Mouse (Mus musculus) forebrain, postnatal 0 days (tissue): ENCODE measurements at regions not wholly inside any gene's neighbourhood (a gene's known extent, or its start where the extent isn't known, plus 50 kb on each side); places are given as distances from the start of the nearest gene placed in this dataset.

Experiments used
- ATAC-seq: fragments of 200-750 bp; cut with Nextera tagmentation; 2 replicates; pipeline ENCODE4 v1.8.0; 2017; ENCODE audit warnings: mild to moderate bottlenecking, moderate library complexity
- DNase-seq: peaks from one replicate; pipeline ENCODE4 v3.0.0-alpha.2; 2015
- H3K27ac ChIP-seq: fragments of 300-500 bp; sonication (generic); 2 replicates; pipeline ENCODE4 v1.5.1; 2014; ENCODE audit warnings: low read depth, mild to moderate bottlenecking, antibody characterized with exemption, low read length, moderate library complexity, mixed read lengths
- H3K27me3 ChIP-seq: fragments of 300-500 bp; sonication (generic); 2 replicates; pipeline ENCODE4 v1.6.1; 2014; ENCODE audit warnings: mild to moderate bottlenecking, low read length, mixed read lengths; ENCODE audit not compliant: insufficient read depth
- H3K36me3 ChIP-seq: fragments of 300-500 bp; sonication (generic); 2 replicates; pipeline ENCODE4 v1.6.1; 2014; ENCODE audit warnings: mild to moderate bottlenecking, moderate library complexity; ENCODE audit not compliant: insufficient read depth
- H3K4me1 ChIP-seq: fragments of 300-500 bp; sonication (generic); 2 replicates; pipeline ENCODE4 v1.6.1; 2014; ENCODE audit warnings: antibody characterized with exemption; ENCODE audit not compliant: insufficient read depth
- H3K4me2 ChIP-seq: fragments of 300-500 bp; sonication (generic); 2 replicates; pipeline ENCODE4 v1.6.1; 2014; ENCODE audit warnings: low read depth, mild to moderate bottlenecking, moderate library complexity
- H3K4me3 ChIP-seq: fragments of 300-500 bp; sonication (generic); 2 replicates; pipeline ENCODE4 v1.5.1; 2014; ENCODE audit warnings: low read depth, low read length, mixed read lengths
- H3K9ac ChIP-seq: fragments of 300-500 bp; sonication (generic); 2 replicates; pipeline ENCODE4 v1.6.1; 2014; ENCODE audit warnings: mild to moderate bottlenecking
- H3K9me3 ChIP-seq: fragments of 300-500 bp; sonication (generic); 2 replicates; pipeline ENCODE4 v1.6.1; 2016; ENCODE audit warnings: low read length
- CTCF ChIP-seq: sonication (generic); IDR thresholded peaks from 2 replicates; pipeline ENCODE4 v1.5.1; 2016; ENCODE audit warnings: antibody characterized with exemption, control low read depth, low read depth
- WGBS: fragments of 180-500 bp; shearing (Covaris S2); extraction: QIAGEN DNeasy Blood & Tissue Kit; methylation state at CpG from one replicate; pipeline ENCODE4 v1.1.7; 2014; 5-methylcytosine and 5-hydroxymethylcytosine counted together

GRCm38 (mm10) chr4:127552456-127553225, 194.7 kb upstream of the Gjb5 start:
- ATAC-seq (peak; percentile 29; the same call in 1 of the 2 replicates), DNase-seq (peak; percentile 34)
- Histone ChIP-seq H3K4me1 (peaks cover 5% of the 10 kb centered on the region; the same call in 1 of the 2 replicates), H3K9ac (no peak overlapping the region), H3K27me3 (no peaks in the 10 kb centered on the region), H3K9me3 (no peaks in the 10 kb centered on the region), H3K27ac (no peak overlapping the region), H3K4me2 (no peak overlapping the region), H3K36me3 (no peaks in the 10 kb centered on the region), H3K4me3 (no peak overlapping the region)
- TF ChIP-seq CTCF, result no peak
- 72% methylated on average over 12 of the region's 12 CpGs for WGBS

DNA sequence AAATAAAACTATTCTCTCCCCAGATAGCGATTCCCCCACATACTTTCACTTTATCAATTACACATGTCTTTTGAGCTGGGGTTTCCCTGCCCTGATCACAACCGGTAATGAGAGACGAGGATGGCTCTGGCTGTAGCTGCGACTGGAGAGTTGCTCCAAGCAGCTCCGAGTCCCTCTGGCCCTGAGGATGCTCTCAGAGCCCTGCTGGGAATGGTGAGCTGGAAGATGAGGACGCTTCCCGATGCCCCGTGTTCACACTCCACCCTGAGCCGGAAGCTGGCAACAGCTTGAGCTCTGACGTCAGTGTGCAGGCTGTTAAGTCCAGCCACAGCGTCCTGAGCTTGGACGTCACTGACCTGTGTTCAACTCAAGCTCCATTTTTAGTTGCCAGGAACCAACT, 191.6 kb upstream of the Gjb5 start:
- H3K9me3 ChIP-seq, result no peaks in the 10 kb centered on the region
- 43% methylated on average over 12 of the region's 12 CpGs for WGBS
- TF ChIP-seq CTCF, result no peak
- H3K4me2 ChIP-seq, result peak overlapping the region; percentile 14; the same call in 1 of the 2 replicates
- ATAC-seq (no peak), DNase-seq (no peak)
- no peak overlapping the region for H3K27ac ChIP-seq
- no peak overlapping the region for H3K4me3 ChIP-seq
- peaks cover 5% of the 10 kb centered on the region; the same call in 1 of the 2 replicates for H3K4me1 ChIP-seq
- H3K9ac ChIP-seq, result no peak overlapping the region
- H3K27me3 ChIP-seq, result no peaks in the 10 kb centered on the region
- H3K36me3 ChIP-seq, result no peaks in the 10 kb centered on the region

- H3K4me2 ChIP-seq, result peak overlapping the region; percentile 14; the same call in 1 of the 2 replicates
- 57% methylated on average over 6 of the region's 6 CpGs for WGBS
Observed at GRCm38 (mm10) chr4:127549018-127549417, 191.0 kb upstream of the Gjb5 start.

DNA sequence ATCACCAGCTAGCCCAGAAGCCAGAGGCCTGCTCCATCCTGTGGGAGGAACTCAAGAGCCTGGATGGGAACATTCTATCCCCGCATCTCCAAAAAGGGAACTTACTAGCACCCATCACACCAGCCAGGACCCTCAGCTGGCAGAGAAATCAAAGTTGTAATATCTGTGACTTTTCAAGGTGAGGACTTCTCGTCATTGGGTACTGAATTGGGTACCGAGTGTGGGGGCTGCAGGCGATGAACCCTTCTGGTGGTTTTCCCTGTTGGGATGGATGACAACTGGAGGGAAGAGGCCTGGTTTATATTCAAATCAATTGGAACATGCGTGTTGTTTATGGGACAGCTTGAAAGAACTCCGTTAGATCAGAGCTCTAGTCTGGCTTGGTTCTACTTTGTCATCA, 187.1 kb upstream of the Gjb5 start:
- Histone ChIP-seq H3K27me3 (no peaks in the 10 kb centered on the region), H3K36me3 (no peaks in the 10 kb centered on the region), H3K27ac (no peak overlapping the region), H3K9ac (no peak overlapping the region), H3K9me3 (no peaks in the 10 kb centered on the region), H3K4me2 (no peak overlapping the region), H3K4me1 (peaks cover 5% of the 10 kb centered on the region; the same call in 1 of the 2 replicates), H3K4me3 (no peak overlapping the region)
- TF ChIP-seq CTCF, result no peak
- ATAC-seq (no peak), DNase-seq (no peak)
- WGBS, result 95% methylated on average over 6 of the region's 6 CpGs

More at GRCm38 (mm10) chr4:127549018-127549417, 191.0 kb upstream of the Gjb5 start:
- no peaks in the 10 kb centered on the region for H3K9me3 ChIP-seq
- H3K36me3 ChIP-seq, result no peaks in the 10 kb centered on the region
- peak; percentile 31 for DNase-seq
- peaks cover 5% of the 10 kb centered on the region; the same call in 1 of the 2 replicates for H3K4me1 ChIP-seq
- H3K27me3 ChIP-seq, result no peaks in the 10 kb centered on the region
- peak; percentile 73 for ATAC-seq
- no peak overlapping the region for H3K9ac ChIP-seq
- no peak overlapping the region for H3K4me3 ChIP-seq
- TF ChIP-seq CTCF, result no peak
- H3K27ac ChIP-seq, result no peak overlapping the region

DNA sequence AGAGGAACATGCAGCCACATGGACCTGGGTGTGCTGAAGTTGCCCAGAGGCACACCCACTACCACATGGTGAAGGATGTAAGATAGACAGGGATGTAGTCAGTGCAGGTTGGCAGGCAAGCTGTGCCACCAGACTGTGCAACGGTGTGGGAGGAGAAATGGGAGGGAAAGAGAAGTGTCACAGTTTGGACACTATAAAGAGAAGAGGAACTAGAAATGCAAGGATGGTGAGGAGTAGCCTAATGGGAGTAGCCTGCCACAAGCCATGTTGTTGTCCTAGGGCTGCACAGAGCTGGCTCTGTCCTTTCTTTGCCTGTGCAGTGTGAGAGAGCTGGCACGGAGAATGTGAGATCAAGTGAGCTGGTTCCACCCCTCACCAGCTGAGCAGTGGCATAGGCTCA, 185.3 kb upstream of the Gjb5 start:
- no peak; the same call in 1 of the 2 replicates for ATAC-seq
- TF ChIP-seq CTCF, result no peak
- no peak overlapping the region for H3K4me2 ChIP-seq
- DNase-seq, result peak; percentile 22
- no peaks in the 10 kb centered on the region for H3K36me3 ChIP-seq
- H3K9me3 ChIP-seq, result no peaks in the 10 kb centered on the region
- no peak overlapping the region for H3K27ac ChIP-seq
- H3K9ac ChIP-seq, result no peak overlapping the region
- no peak overlapping the region for H3K4me3 ChIP-seq
- no peaks in the 10 kb centered on the region; the same call in 1 of the 2 replicates for H3K4me1 ChIP-seq
- no peaks in the 10 kb centered on the region for H3K27me3 ChIP-seq
- WGBS, result 61% methylated on average over 2 of the region's 2 CpGs

GRCm38 (mm10) chr4:127542771-127543170, 184.8 kb upstream of the Gjb5 start:
- Histone ChIP-seq H3K9me3 (no peaks in the 10 kb centered on the region), H3K27me3 (no peaks in the 10 kb centered on the region), H3K4me2 (no peak overlapping the region), H3K9ac (no peak overlapping the region), H3K4me3 (no peak overlapping the region), H3K27ac (no peak overlapping the region), H3K4me1 (no peaks in the 10 kb centered on the region; the same call in 1 of the 2 replicates), H3K36me3 (no peaks in the 10 kb centered on the region)
- no peak for ATAC-seq
- 57% methylated on average over 4 of the region's 4 CpGs for WGBS
- no peak for TF ChIP-seq CTCF
- DNase-seq, result peak; percentile 32

- Histone ChIP-seq H3K9ac (no peak overlapping the region), H3K4me1 (no peaks in the 10 kb centered on the region; the same call in 1 of the 2 replicates), H3K4me3 (no peak overlapping the region), H3K27ac (no peak overlapping the region), H3K27me3 (no peaks in the 10 kb centered on the region), H3K9me3 (no peaks in the 10 kb centered on the region), H3K4me2 (no peak overlapping the region), H3K36me3 (no peaks in the 10 kb centered on the region)
- WGBS, result 37% methylated on average over 5 of the region's 5 CpGs
- TF ChIP-seq CTCF, result peak; percentile 78
- ATAC-seq (no peak), DNase-seq (peak; percentile 74)
Observed at GRCm38 (mm10) chr4:127536952-127537351, 179.0 kb upstream of the Gjb5 start.
